Mouse (Mus musculus) bone marrow, adult 2 months (tissue): ENCODE data around the gene Dnajc5g.

Experiments used
- CTCF ChIP-seq: fragments of 200-500 bp; IDR thresholded peaks from 2 replicates; pipeline ENCODE4 v1.5.1; 2011; ENCODE audit warnings: low read length, control low read depth; ENCODE audit not compliant: control insufficient read depth, insufficient read depth
- POLR2A ChIP-seq: fragments of 200-500 bp; IDR thresholded peaks from 2 replicates; pipeline ENCODE4 v1.6.1; 2011; ENCODE audit warnings: low read depth, mild to moderate bottlenecking, control low read depth, low read length, borderline replicate concordance; ENCODE audit not compliant: control insufficient read depth

DNA sequence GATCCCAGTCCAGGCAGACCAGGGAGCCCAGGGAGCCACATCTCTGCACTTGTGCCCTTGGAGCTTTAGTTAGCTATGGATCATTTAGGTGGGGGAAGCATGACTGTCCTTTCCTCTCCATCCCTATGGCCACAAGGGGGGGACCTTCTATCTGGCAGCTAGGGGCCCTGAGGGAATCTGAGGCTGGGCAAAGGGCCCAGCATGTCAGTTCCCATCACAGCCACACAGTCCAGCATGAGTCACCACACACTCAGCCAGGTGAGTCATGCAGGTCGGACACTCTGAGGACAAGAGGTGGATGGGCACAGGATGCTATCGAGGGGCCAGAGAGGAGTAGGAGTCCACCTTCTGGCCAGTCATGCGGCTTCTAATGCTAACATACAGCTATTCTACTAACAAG, 45.7 kb downstream of the Dnajc5g start:
- no peak for TF ChIP-seq CTCF
- TF ChIP-seq POLR2A: no peak
